Mouse (Mus musculus): Measurements from ENCODE around the gene Atp1b3. TPM values are rescaled to one million over a fixed set of nuclear protein-coding genes. Genes with fewer than 3 reads are reported as not detected.

Gene Atp1b3
- polyA plus RNA-seq, 3 experiments from 2014 or later: 181 to 248 (median 245) TPM

Other genes starting within 250 kb of the Atp1b3 start
- gene Gk5, start 245.1 kb downstream of the Atp1b3 start, polyA plus RNA-seq (2017; shearing (Covaris generic)): under 1 TPM; 0.49 to 0.87 (median 0.86) TPM
- 10 to 100 TPM in 1 of 3 experiments, 1 to 10 TPM in 2; 8.7 to 12.1 (median 9.5) TPM for gene Tfdp2, start 168.2 kb downstream of the Atp1b3 start, polyA plus RNA-seq (2017; shearing (Covaris generic))
- gene Rnf7, start 114.2 kb upstream of the Atp1b3 start, polyA plus RNA-seq (2017; shearing (Covaris generic)): 100 to 1,000 TPM in 2 of 3 experiments, 10 to 100 TPM in 1; 98.2 to 121 (median 115) TPM
- gene Gm28729, start 160.8 kb upstream of the Atp1b3 start, polyA plus RNA-seq (2017; shearing (Covaris generic)): not detected